Mouse (Mus musculus): ENCODE results near the gene Znhit3. TPM values are rescaled to one million over a fixed set of nuclear protein-coding genes. Genes with fewer than 3 reads are reported as not detected.
A peak's percentile ranks its signal among the peaks of the same experiment; 100 is the strongest.

Gene Znhit3
- total RNA-seq, 2 experiments from 2014 or later: 28.0 to 34.8 TPM

- intact Hi-C loops (cut with DNase I): no loop called here
- peak in 1 of 2 experiments; percentile 59 for DNase-seq (ENCODE audit: low spot score in 2 of 2)
Observed at GRCm38 (mm10) chr11:84940140-84940539, 24.0 kb upstream of the Znhit3 start.

- DNase-seq (ENCODE audit: low spot score in 2 of 2): peak; percentile 67 to 87
- intact Hi-C loops (cut with DNase I): no loop called here
Observed at GRCm38 (mm10) chr11:84939508-84940053, 23.4 kb upstream of the Znhit3 start.

DNA sequence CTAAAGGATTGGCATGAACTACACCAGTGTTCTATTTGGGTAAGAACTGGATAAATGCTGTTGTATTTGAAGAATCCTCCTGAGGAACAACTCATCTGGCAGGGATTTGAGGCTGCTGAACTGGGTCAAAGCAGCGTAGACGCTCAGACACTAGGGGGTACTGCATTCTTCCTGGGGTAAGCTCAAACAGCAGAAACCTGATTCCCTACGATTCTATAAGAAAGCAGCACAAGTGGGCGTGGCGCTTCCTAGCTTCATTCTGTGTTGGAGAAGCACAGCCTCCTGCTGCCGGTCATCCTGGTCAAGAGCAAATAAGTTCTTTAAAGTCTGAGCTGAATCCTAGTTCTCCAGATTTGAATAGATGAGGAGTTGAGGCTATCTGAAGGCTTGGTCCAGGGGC is 16.1 kb upstream of the Znhit3 start:
- intact Hi-C loops (cut with DNase I): no loop called here
- no peak for DNase-seq (ENCODE audit: low spot score in 2 of 2)

GRCm38 (mm10) chr11:84920981-84921380 is 4.8 kb upstream of the Znhit3 start:
- DNase-seq (ENCODE audit: low spot score in 2 of 2): peak in 1 of 2 experiments; percentile 17
- intact Hi-C loops (cut with DNase I): no loop called here

GRCm38 (mm10) chr11:84919951-84920350 is 3.8 kb upstream of the Znhit3 start:
- intact Hi-C loops (cut with DNase I): loop anchor here (2.0 to 5.0 kb wide), 2 partner anchors 59 to 262 kb away; no protein-coding TSS in a partner anchor
- DNase-seq (ENCODE audit: low spot score in 2 of 2): no peak

- intact Hi-C loops (cut with DNase I): loop anchor here (2.0 to 5.0 kb wide), 2 partner anchors 60 to 263 kb away; no protein-coding TSS in a partner anchor
Observed at GRCm38 (mm10) chr11:84919276-84919675, 3.1 kb upstream of the Znhit3 start.

DNA sequence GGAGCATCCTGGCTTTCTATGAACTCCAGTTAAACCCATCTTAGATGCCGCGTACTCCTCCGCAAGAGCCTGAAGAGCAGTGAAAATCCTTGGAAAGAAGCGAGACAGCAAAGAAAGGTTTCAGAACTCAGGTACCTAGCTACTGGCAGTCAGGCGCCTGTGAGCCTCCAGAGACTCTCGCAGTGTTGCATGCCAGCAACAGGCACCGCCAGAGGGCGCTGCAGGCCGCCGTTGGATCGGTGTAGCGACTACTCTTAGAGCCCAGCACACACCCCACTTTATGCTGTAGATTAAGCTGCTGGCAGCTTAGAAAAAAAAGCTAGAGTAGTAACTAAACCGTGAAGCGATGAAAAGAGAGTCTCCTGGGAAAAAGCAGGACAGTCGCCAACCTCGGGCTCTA is 2.3 kb upstream of the Znhit3 start:
- DNase-seq (ENCODE audit: low spot score in 2 of 2): peak; percentile 90 to 93
- intact Hi-C loops (cut with DNase I): loop anchor here (2.0 to 5.0 kb wide), 2 partner anchors 60 to 264 kb away; no protein-coding TSS in a partner anchor

More at GRCm38 (mm10) chr11:84919276-84919675, 3.1 kb upstream of the Znhit3 start:
- peak in 1 of 2 experiments; percentile 18 for DNase-seq (ENCODE audit: low spot score in 2 of 2)

GRCm38 (mm10) chr11:84916703-84917300 is 636 bp upstream of the Znhit3 start:
- DNase-seq (ENCODE audit: low spot score in 2 of 2): no peak
- intact Hi-C loops (cut with DNase I): loop anchor here (5.0 kb wide), 1 partner anchor 265 kb away; no protein-coding TSS in a partner anchor

DNA sequence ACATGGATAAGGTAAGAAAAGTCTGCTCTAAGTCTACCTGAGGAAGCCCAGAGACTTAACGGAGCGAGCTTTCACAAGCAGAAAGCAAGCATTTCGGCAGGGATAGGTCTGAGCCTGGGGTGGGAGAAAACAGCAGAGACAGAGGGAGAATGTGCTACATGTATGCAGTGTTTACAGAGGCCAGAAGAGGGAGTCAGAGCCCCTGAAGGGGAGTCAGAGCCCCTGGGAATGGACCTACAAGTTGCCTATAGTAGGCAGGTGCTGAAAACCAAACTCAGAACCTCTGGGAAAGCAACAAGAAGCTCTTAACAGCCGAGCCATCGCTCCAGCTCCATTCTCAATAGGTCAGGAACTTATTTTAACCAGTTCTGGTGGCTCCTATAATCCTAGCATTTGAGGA is 1.5 kb downstream of the Znhit3 start:
- intact Hi-C loops (cut with DNase I): loop anchor here (5.0 kb wide), 1 partner anchor 268 kb away; no protein-coding TSS in a partner anchor
- no peak for DNase-seq (ENCODE audit: low spot score in 2 of 2)

GRCm38 (mm10) chr11:84910411-84910810 is 5.8 kb downstream of the Znhit3 start:
- intact Hi-C loops (cut with DNase I): no loop called here
- DNase-seq (ENCODE audit: low spot score in 2 of 2): no peak

GRCm38 (mm10) chr11:84908480-84908879 is 7.7 kb downstream of the Znhit3 start:
- peak in 1 of 2 experiments; percentile 30 for DNase-seq (ENCODE audit: low spot score in 2 of 2)
- intact Hi-C loops (cut with DNase I): no loop called here

GRCm38 (mm10) chr11:84907081-84907480 is 9.1 kb downstream of the Znhit3 start:
- intact Hi-C loops (cut with DNase I): no loop called here

GRCm38 (mm10) chr11:84904597-84905144 is 11.5 kb downstream of the Znhit3 start:
- peak in 1 of 2 experiments; percentile 9 for DNase-seq (ENCODE audit: low spot score in 2 of 2)
- intact Hi-C loops (cut with DNase I): no loop called here

More at GRCm38 (mm10) chr11:84907081-84907480, 9.1 kb downstream of the Znhit3 start:
- no peak for DNase-seq (ENCODE audit: low spot score in 2 of 2)

GRCm38 (mm10) chr11:84893113-84893512 is 23.1 kb downstream of the Znhit3 start:
- intact Hi-C loops (cut with DNase I): no loop called here
- DNase-seq (ENCODE audit: low spot score in 2 of 2): no peak

DNA sequence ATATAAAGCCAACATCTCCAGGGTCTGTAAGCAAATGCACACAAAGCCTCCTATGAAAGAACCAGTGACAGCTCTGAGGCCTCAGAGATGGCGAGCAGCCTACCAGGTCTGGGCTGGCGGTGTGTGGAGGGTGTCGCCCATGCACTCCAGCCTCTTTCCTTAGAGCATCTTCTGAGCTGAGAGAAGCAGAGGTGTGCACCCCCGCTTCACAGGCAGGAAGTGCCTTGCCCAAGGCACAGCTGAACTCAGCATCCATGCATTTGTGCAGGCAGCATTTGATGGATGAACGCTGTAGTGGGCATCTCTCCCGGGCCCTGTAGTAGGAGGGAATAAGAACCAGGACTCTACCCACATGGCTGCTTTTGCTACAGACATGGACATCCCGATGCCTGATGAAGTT is 24.5 kb downstream of the Znhit3 start:
- DNase-seq (ENCODE audit: low spot score in 2 of 2): no peak
- intact Hi-C loops (cut with DNase I): no loop called here

DNA sequence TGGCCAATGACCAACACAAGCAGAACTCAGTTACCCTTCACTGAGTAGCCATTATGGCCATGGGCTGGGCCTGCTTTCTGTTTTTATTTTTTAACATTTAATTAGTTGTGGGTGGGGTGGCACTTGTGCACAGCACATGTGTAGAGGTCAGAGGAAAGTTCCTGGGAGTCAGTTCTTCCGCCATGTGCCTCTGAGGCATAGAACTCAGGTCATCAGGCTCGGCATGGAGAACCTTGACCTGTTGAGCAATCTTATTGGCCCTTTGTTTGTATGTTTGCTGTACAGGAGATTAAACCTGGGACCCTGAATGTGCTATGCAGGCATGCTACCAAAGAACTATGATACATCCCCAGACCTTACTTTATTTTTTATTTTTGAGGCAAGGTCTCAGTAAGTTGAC is 26.7 kb downstream of the Znhit3 start:
- intact Hi-C loops (cut with DNase I): no loop called here
- DNase-seq (ENCODE audit: low spot score in 2 of 2): no peak

DNA sequence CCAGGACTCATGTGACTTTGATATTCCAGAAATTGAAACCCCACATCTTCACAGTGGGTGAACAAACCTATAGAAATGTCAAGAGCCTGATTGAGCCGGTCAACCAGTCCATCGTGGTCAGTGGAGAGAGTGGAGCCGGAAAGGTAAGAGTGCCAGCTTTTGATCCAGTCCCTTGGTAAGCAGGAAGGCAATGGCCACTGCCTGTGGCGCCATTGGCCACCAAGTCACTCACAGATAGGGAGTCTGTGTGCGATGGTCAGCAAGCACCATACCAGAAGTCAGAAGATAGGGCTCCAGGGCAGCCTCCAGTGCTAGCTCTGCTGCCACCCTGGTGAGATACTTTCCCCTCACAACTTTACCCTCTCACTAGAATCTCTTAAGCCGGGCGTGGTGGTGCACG is 28.1 kb downstream of the Znhit3 start:
- intact Hi-C loops (cut with DNase I): no loop called here
- DNase-seq (ENCODE audit: low spot score in 2 of 2): no peak

GRCm38 (mm10) chr11:84886767-84887511 is 29.2 kb downstream of the Znhit3 start:
- intact Hi-C loops (cut with DNase I): no loop called here

GRCm38 (mm10) chr11:84886236-84886635 is 29.9 kb downstream of the Znhit3 start:
- no peak for DNase-seq (ENCODE audit: low spot score in 2 of 2)
- intact Hi-C loops (cut with DNase I): no loop called here

More at GRCm38 (mm10) chr11:84886767-84887511, 29.2 kb downstream of the Znhit3 start:
- no peak for DNase-seq (ENCODE audit: low spot score in 2 of 2)

DNA sequence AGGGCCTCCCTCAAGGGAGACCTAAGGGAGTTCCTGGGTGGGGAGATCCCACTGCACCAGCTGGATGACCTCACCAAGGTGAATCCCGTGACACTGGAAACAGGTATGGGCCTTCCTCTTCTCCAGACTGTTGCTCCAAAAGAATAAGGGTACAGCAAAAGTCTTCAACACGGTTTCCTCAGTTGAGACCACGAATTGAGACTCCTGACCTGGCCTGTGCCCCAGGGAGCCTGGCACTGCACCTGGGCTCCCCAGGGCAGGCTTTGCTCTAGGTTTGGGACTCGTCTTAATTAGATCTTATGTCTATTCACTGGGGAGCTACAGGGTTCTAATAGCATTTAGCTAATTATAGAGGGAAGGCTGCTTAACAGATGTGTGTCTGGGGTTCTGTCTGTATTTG is 30.9 kb downstream of the Znhit3 start:
- intact Hi-C loops (cut with DNase I): no loop called here
- DNase-seq (ENCODE audit: low spot score in 2 of 2): no peak

Data from left cerebral cortex, postnatal 14 days (tissue).